Mouse (Mus musculus) adrenal gland, postnatal 4 days (tissue): Measurements from ENCODE around the gene Lin28a. TPM values are rescaled to one million over a fixed set of nuclear protein-coding genes. Genes with fewer than 3 reads are reported as not detected.
A peak's percentile ranks its signal among the peaks of the same experiment; 100 is the strongest.

Experiments used
- DNase-seq, 2 experiments: peaks; one replicate each; pipeline ENCODE4 v3.0.0; 2021 to 2022; ENCODE audit warnings: low spot score in 2 of 2, mixed read lengths in 2 of 2
- total RNA-seq, 2 experiments: library from RNA; stranded (reverse); gene quantifications; 2 replicates each; pipeline ENCODE4 v1.2.3; 2021

Lin28a gene
- total RNA-seq, 2 experiments from 2014 or later, result 0.50 to 0.73 TPM

GRCm38 (mm10) chr4:133980496-133980895 lies 38.1 kb downstream of the Lin28a start:
- DNase-seq, result no peak

GRCm38 (mm10) chr4:133978021-133978711 lies 40.5 kb downstream of the Lin28a start:
- DNase-seq, result no peak

DNA sequence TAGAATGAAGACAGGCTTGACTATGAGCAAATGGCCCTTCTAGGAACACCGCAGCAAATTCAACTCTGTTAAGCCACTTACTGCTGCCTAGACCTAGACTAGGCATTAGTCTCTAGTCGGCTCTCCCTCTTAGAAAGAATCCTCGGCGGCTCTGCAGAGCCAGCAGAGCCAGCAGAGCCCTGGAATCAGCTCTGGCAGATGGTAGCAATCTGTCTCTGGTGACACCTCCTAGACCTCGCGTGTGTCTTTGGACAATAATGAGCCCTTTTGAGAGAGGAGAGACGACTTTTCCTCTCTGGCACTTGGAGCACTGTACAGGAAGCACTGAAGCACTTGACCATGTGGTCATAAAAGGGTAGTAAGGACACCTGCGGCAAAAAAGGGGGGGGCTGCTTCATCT lies 46.9 kb downstream of the Lin28a start:
- no peak for DNase-seq

- no peak for DNase-seq
These were observed 47.8 kb downstream of the Lin28a start for GRCm38 (mm10) chr4:133970876-133971275.

- DNase-seq, result no peak
These were observed 48.4 kb downstream of the Lin28a start for GRCm38 (mm10) chr4:133970196-133970595.

DNA sequence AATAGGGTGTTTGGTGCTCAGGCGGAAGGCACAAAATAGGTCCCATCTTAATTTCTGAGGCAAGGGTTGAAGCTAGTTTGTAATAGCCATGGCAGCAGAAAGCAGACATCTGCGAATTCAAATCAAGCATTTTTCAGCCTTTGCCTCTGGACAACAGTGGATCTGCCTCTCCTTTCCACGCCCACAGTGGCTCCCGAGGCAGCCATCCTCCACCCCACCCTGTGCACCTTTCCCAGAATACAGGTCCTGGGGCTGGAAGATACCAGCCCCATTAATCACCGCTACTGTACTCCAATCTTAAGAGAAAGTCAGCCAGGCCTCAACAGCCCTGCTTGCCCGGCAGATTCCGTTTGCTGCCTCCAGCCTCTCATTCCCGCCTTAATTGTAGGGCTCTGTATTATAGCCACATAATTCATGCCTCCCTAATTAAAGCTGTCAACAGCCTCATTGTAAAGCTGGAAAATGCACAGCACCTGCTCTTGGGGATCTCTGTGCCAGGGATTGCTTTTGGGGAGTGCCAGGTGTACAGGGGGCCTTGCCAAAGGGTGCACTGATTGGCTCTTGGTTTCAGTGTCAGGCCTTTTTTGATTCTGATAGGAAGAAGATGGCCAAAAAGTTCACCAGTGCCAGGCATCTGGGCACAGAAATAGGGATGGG lies 49.4 kb downstream of the Lin28a start:
- DNase-seq, result no peak

DNA sequence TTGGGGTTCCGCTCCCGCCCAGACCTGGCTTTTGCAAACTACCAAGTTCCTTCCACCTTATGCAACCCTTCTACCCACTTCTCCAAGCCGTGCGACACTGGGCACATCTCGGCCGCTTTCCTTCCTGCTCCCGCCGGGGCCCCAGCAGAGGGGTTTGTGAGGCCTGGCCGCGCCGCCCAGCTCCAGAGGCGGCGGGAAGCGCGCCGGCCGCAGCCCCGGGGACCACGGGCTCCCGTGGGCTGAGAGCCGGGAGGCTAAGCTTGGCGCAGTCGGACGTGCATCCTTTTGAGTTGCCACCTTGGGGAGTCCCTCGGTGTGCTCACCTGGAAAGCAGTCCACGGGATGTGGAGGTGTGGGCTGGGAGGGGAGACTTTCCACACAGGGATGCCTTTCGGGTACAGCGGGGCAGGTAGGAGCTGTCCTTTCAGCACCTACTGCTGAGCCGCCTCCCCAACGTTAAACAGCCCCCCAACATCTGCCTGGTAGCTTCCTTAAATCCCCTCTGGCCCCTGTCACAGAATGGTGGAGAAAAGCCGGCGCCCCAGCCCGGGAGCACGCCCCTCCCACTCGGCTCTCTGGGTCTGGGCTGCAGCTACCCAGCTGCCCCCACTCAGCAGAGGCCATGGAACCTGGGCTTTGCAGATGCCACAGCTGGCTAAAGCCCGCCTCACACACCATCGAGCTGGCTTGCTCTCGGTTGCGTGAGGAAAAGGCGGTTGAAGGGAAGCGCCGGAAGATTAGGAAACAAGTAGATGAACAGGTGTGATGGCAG lies 50.3 kb downstream of the Lin28a start, which contains the start of gene Hmgn2:
Gene Hmgn2, minus strand, starts transcription at position 501 of the 772 bp plus-strand sequence.
- peak in 1 of 2 experiments; percentile 37 for DNase-seq

GRCm38 (mm10) chr4:133967866-133968149 lies 50.8 kb downstream of the Lin28a start:
- DNase-seq, result peak; percentile 80 to 89

- DNase-seq, result peak; percentile 97
These were observed 51.3 kb downstream of the Lin28a start for GRCm38 (mm10) chr4:133967138-133967865.

DNA sequence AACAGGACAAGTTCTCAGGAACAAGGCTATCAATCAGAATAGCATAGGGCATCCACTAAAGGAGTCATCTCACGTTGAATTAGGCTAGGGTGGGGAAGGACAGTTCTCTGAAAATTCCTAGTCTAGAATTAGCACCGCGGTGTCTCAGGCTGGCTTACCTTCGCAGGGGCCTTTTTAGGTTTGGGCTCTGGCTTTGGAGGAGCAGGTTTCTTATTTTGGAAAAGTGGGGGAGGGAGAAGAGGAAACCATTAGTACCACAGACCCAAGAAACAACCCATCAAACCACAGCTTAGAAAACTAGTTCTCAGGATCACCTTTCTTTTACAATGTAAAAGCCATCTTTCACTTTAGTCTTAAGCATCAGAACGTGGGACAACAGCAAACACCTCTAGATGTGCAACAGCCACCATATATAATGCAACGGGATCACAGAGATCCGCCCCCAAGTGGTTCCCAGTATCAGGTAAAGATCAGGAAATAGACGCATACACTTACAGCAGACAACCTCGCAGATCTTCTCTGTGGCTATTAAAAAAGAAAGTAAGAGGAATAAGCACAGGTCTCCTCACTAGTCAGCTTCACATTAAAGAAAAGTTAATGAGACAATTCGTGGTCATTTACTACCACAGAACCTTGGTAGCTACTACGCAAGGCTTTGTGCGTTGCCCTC lies 52.2 kb downstream of the Lin28a start:
- no peak for DNase-seq

- DNase-seq, result no peak
These were observed 56.1 kb downstream of the Lin28a start for GRCm38 (mm10) chr4:133962566-133962965.

- DNase-seq, result no peak
These were observed 59.8 kb downstream of the Lin28a start for GRCm38 (mm10) chr4:133958884-133959283.

DNA sequence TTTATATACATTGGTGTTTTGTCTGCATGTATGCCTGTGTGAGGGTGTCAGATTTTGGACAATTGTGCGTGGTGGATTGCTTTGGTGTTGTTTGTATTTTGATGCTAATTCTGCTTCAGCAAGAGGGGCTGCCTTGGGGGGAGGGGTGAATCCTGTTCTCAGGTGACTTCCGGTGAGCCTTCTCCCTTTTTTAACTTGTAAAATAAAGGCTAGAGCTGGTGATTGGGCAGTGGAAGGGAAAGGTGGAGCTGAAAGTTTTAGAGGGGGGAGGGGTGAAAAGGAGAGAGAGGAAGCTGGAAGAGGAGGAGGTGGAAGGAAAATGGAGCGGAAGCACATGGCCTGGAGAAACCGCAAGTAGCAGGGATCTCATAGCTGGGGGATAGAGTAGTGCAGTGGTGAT lies 62.3 kb downstream of the Lin28a start:
- no peak for DNase-seq

Other genes starting within 250 kb of the Lin28a start
- 10 to 100 TPM; 29.5 to 31.0 TPM for gene Rps6ka1, start 131.0 kb downstream of the Lin28a start, total RNA-seq
- 100 to 1,000 TPM; 497 to 511 TPM for gene Hmgn2, start 50.2 kb downstream of the Lin28a start, total RNA-seq
- 10 to 100 TPM; 42.9 to 46.3 TPM for gene Dhdds, start 17.9 kb downstream of the Lin28a start, total RNA-seq
- gene Zfp683, start 35.0 kb upstream of the Lin28a start, total RNA-seq, result not detected
- gene Crybg2, start 42.0 kb upstream of the Lin28a start, total RNA-seq, result under 1 TPM; 0.25 to 0.28 TPM
- gene Cd52, start 76.2 kb upstream of the Lin28a start, total RNA-seq, result 10 to 100 TPM; 10.1 to 14.4 TPM
- gene Ubxn11, start 83.7 kb upstream of the Lin28a start, total RNA-seq, result 10 to 100 TPM in 1 of 2 experiments, 1 to 10 TPM in 1; 9.4 to 13.4 TPM
- 100 to 1,000 TPM; 108 to 111 TPM for gene Sh3bgrl3, start 109.9 kb upstream of the Lin28a start, total RNA-seq
- gene Cep85, start 168.3 kb upstream of the Lin28a start, total RNA-seq, result 10 to 100 TPM; 26.1 to 26.6 TPM
- not detected for gene Gm7534, start 184.2 kb upstream of the Lin28a start, total RNA-seq
- not detected for gene Catsper4, start 208.5 kb upstream of the Lin28a start, total RNA-seq
- 1 to 10 TPM in 1 of 2 experiments, under 1 TPM in 1; 0.34 to 3.0 TPM for gene Cnksr1, start 219.6 kb upstream of the Lin28a start, total RNA-seq
- gene E130218I03Rik, start 224.8 kb upstream of the Lin28a start, total RNA-seq, result not detected
- 10 to 100 TPM; 11.3 to 12.5 TPM for gene Zfp593, start 226.8 kb upstream of the Lin28a start, total RNA-seq
- gene Gm30191, start 228.1 kb upstream of the Lin28a start, total RNA-seq, result not detected
- 10 to 100 TPM in 1 of 2 experiments, 1 to 10 TPM in 1; 9.4 to 10.8 TPM for gene Grrp1, start 235.3 kb upstream of the Lin28a start, total RNA-seq